Mouse (Mus musculus): ENCODE results near the gene Hspg2. TPM values are rescaled to one million over a fixed set of nuclear protein-coding genes. Genes with fewer than 3 reads are reported as not detected.

Gene Hspg2
- polyA plus RNA-seq, 1 experiment from 2014 or later, result 7.5 TPM

- Histone ChIP-seq H3K36me3 (no peaks in the 10 kb centered on the region), H3K9ac (replicated peaks) (no peak overlapping the region), H3K4me2 (no peak overlapping the region), H3K9me3 (replicated peaks) (no peaks in the 10 kb centered on the region), H3K27ac (replicated peaks) (no peak overlapping the region), H3K27me3 (replicated peaks) (no peaks in the 10 kb centered on the region), H3K4me3 (replicated peaks) (no peak overlapping the region), H3K4me1 (peaks cover 18% of the 10 kb centered on the region)
- WGBS, result 36% methylated on average over 2 of the region's 2 CpGs
- ATAC-seq (ENCODE audit: low FRiP score), result no peak
Measured at GRCm38 (mm10) chr4:137448641-137449040, 19.9 kb upstream of the Hspg2 start.

- Histone ChIP-seq H3K4me2 (no peak overlapping the region), H3K9me3 (replicated peaks) (no peaks in the 10 kb centered on the region), H3K9ac (replicated peaks) (no peak overlapping the region), H3K4me1 (peaks cover 14% of the 10 kb centered on the region), H3K4me3 (replicated peaks) (no peak overlapping the region), H3K27me3 (replicated peaks) (no peaks in the 10 kb centered on the region), H3K36me3 (no peaks in the 10 kb centered on the region), H3K27ac (replicated peaks) (no peak overlapping the region)
- WGBS, result 91% methylated on average over 2 of the region's 2 CpGs
- no peak for ATAC-seq (ENCODE audit: low FRiP score)
Measured at GRCm38 (mm10) chr4:137449132-137449531, 19.4 kb upstream of the Hspg2 start.

GRCm38 (mm10) chr4:137449715-137450114 lies 18.9 kb upstream of the Hspg2 start:
- Histone ChIP-seq H3K9ac (replicated peaks) (no peak overlapping the region), H3K9me3 (replicated peaks) (no peaks in the 10 kb centered on the region), H3K36me3 (no peaks in the 10 kb centered on the region), H3K4me2 (no peak overlapping the region), H3K4me3 (replicated peaks) (no peak overlapping the region), H3K27me3 (replicated peaks) (no peaks in the 10 kb centered on the region), H3K4me1 (peaks cover 14% of the 10 kb centered on the region), H3K27ac (replicated peaks) (no peak overlapping the region)
- ATAC-seq (ENCODE audit: low FRiP score), result no peak
- 83% methylated on average over 10 of the region's 10 CpGs for WGBS

GRCm38 (mm10) chr4:137452190-137452589 lies 16.4 kb upstream of the Hspg2 start:
- no peak for ATAC-seq (ENCODE audit: low FRiP score)
- 95% methylated on average over 6 of the region's 6 CpGs for WGBS
- H3K27ac ChIP-seq (replicated peaks), result no peak overlapping the region

GRCm38 (mm10) chr4:137453234-137453767 lies 15.3 kb upstream of the Hspg2 start, which contains the start of gene 1700013G24Rik:
Gene 1700013G24Rik (plus strand): TSS chr4:137453284.
- Histone ChIP-seq H3K4me1 (peaks cover 8% of the 10 kb centered on the region), H3K27ac (replicated peaks) (no peak within 1 kb of the TSS), H3K27me3 (replicated peaks) (no peaks in the 10 kb centered on the region), H3K9me3 (replicated peaks) (no peaks in the 10 kb centered on the region), H3K4me2 (no peak within 1 kb of the TSS), H3K36me3 (no peaks in the 10 kb centered on the region), H3K4me3 (replicated peaks) (no peak within 1 kb of the TSS), H3K9ac (replicated peaks) (no peak within 1 kb of the TSS)
- no peak for ATAC-seq (ENCODE audit: low FRiP score)
- WGBS, result 87% methylated on average over 8 of the region's 8 CpGs

More at GRCm38 (mm10) chr4:137452190-137452589, 16.4 kb upstream of the Hspg2 start:
- Histone ChIP-seq H3K4me2 (no peak overlapping the region), H3K36me3 (no peaks in the 10 kb centered on the region), H3K9ac (replicated peaks) (no peak overlapping the region), H3K27me3 (replicated peaks) (no peaks in the 10 kb centered on the region), H3K4me3 (replicated peaks) (no peak overlapping the region), H3K9me3 (replicated peaks) (no peaks in the 10 kb centered on the region), H3K4me1 (peaks cover 14% of the 10 kb centered on the region)

GRCm38 (mm10) chr4:137454582-137454981 lies 14.0 kb upstream of the Hspg2 start:
- Histone ChIP-seq H3K4me3 (replicated peaks) (no peak overlapping the region), H3K9me3 (replicated peaks) (no peaks in the 10 kb centered on the region), H3K27ac (replicated peaks) (no peak overlapping the region), H3K27me3 (replicated peaks) (no peaks in the 10 kb centered on the region), H3K4me1 (no peaks in the 10 kb centered on the region), H3K4me2 (no peak overlapping the region), H3K36me3 (no peaks in the 10 kb centered on the region), H3K9ac (replicated peaks) (no peak overlapping the region)
- ATAC-seq (ENCODE audit: low FRiP score), result no peak
- WGBS, result 91% methylated on average over 14 of the region's 14 CpGs

GRCm38 (mm10) chr4:137456581-137456980 lies 12.0 kb upstream of the Hspg2 start:
- ATAC-seq (ENCODE audit: low FRiP score), result no peak
- H3K36me3 ChIP-seq, result no peaks in the 10 kb centered on the region
- H3K27ac ChIP-seq (replicated peaks), result no peak overlapping the region
- WGBS, result 86% methylated on average over 12 of the region's 12 CpGs
- no peak overlapping the region for H3K9ac ChIP-seq (replicated peaks)
- no peaks in the 10 kb centered on the region for H3K4me1 ChIP-seq
- no peak overlapping the region for H3K4me2 ChIP-seq
- no peak overlapping the region for H3K4me3 ChIP-seq (replicated peaks)
- H3K9me3 ChIP-seq (replicated peaks), result no peaks in the 10 kb centered on the region
- H3K27me3 ChIP-seq (replicated peaks), result no peaks in the 10 kb centered on the region

GRCm38 (mm10) chr4:137457292-137457691 lies 11.3 kb upstream of the Hspg2 start:
- H3K4me2 ChIP-seq, result no peak overlapping the region
- no peaks in the 10 kb centered on the region for H3K27me3 ChIP-seq (replicated peaks)
- H3K36me3 ChIP-seq, result no peaks in the 10 kb centered on the region
- no peak overlapping the region for H3K4me3 ChIP-seq (replicated peaks)
- no peak overlapping the region for H3K27ac ChIP-seq (replicated peaks)
- H3K9ac ChIP-seq (replicated peaks), result no peak overlapping the region
- H3K9me3 ChIP-seq (replicated peaks), result no peaks in the 10 kb centered on the region
- 79% methylated on average over 4 of the region's 4 CpGs for WGBS
- no peak for ATAC-seq (ENCODE audit: low FRiP score)
- no peaks in the 10 kb centered on the region for H3K4me1 ChIP-seq

- Histone ChIP-seq H3K4me1 (no peaks in the 10 kb centered on the region), H3K4me3 (replicated peaks) (no peak overlapping the region), H3K27me3 (replicated peaks) (no peaks in the 10 kb centered on the region), H3K4me2 (no peak overlapping the region), H3K9ac (replicated peaks) (no peak overlapping the region), H3K36me3 (no peaks in the 10 kb centered on the region), H3K9me3 (replicated peaks) (no peaks in the 10 kb centered on the region), H3K27ac (replicated peaks) (no peak overlapping the region)
- ATAC-seq (ENCODE audit: low FRiP score), result no peak
- WGBS, result 79% methylated on average over 9 of the region's 9 CpGs
Measured at GRCm38 (mm10) chr4:137458310-137458709, 10.3 kb upstream of the Hspg2 start.

GRCm38 (mm10) chr4:137458861-137459260 lies 9.7 kb upstream of the Hspg2 start:
- Histone ChIP-seq H3K4me1 (no peaks in the 10 kb centered on the region), H3K36me3 (no peaks in the 10 kb centered on the region), H3K27ac (replicated peaks) (no peak overlapping the region), H3K27me3 (replicated peaks) (no peaks in the 10 kb centered on the region), H3K9ac (replicated peaks) (no peak overlapping the region), H3K9me3 (replicated peaks) (no peaks in the 10 kb centered on the region), H3K4me3 (replicated peaks) (no peak overlapping the region), H3K4me2 (no peak overlapping the region)
- WGBS, result 79% methylated on average over 5 of the region's 5 CpGs
- ATAC-seq (ENCODE audit: low FRiP score), result no peak

GRCm38 (mm10) chr4:137460676-137461075 lies 7.9 kb upstream of the Hspg2 start:
- Histone ChIP-seq H3K9me3 (replicated peaks) (no peaks in the 10 kb centered on the region), H3K4me2 (no peak overlapping the region), H3K4me1 (peaks cover 3% of the 10 kb centered on the region; the same call in 1 of the 2 replicates), H3K36me3 (no peaks in the 10 kb centered on the region), H3K4me3 (replicated peaks) (no peak overlapping the region), H3K9ac (replicated peaks) (no peak overlapping the region), H3K27ac (replicated peaks) (no peak overlapping the region), H3K27me3 (replicated peaks) (no peaks in the 10 kb centered on the region)
- WGBS, result 63% methylated on average over 14 of the region's 14 CpGs
- ATAC-seq (ENCODE audit: low FRiP score), result no peak

GRCm38 (mm10) chr4:137461217-137461616 lies 7.4 kb upstream of the Hspg2 start:
- no peaks in the 10 kb centered on the region for H3K36me3 ChIP-seq
- ATAC-seq (ENCODE audit: low FRiP score), result no peak
- peaks cover 3% of the 10 kb centered on the region; the same call in 1 of the 2 replicates for H3K4me1 ChIP-seq
- H3K9ac ChIP-seq (replicated peaks), result no peak overlapping the region
- no peak overlapping the region for H3K4me2 ChIP-seq
- no peak overlapping the region for H3K27ac ChIP-seq (replicated peaks)
- H3K4me3 ChIP-seq (replicated peaks), result no peak overlapping the region
- H3K9me3 ChIP-seq (replicated peaks), result no peaks in the 10 kb centered on the region
- WGBS, result 78% methylated on average over 4 of the region's 4 CpGs
- no peaks in the 10 kb centered on the region for H3K27me3 ChIP-seq (replicated peaks)
